Mouse (Mus musculus) liver, postnatal 0 days (tissue): ENCODE data around the gene Nxpe4. TPM values are rescaled to one million over a fixed set of nuclear protein-coding genes. Genes with fewer than 3 reads are reported as not detected.
"Not testable (repeated sequence)": the region's sequence is repeated elsewhere in the genome, so short reads cannot be mapped to it uniquely, and the experiment has no call there.

ENCODE experiments used
- ATAC-seq: fragments of 200-750 bp; cut with Nextera tagmentation; 2 replicates; pipeline ENCODE4 v1.8.0; 2017; ENCODE audit warnings: mild to moderate bottlenecking, moderate library complexity
- DNase-seq: peaks from one replicate; pipeline ENCODE4 v3.0.0-alpha.2; 2016
- H3K27ac ChIP-seq: fragments of 300-500 bp; sonication (generic); 2 replicates; pipeline ENCODE4 v1.5.1; 2014; ENCODE audit warnings: antibody characterized with exemption, moderate library complexity, mild to moderate bottlenecking, low read depth
- H3K27me3 ChIP-seq: fragments of 300-500 bp; sonication (generic); 2 replicates; pipeline ENCODE4 v1.6.1; 2014; ENCODE audit warnings: low read length, control low read depth, mixed read lengths; ENCODE audit not compliant: insufficient read depth
- H3K36me3 ChIP-seq: fragments of 300-500 bp; sonication (generic); replicated peaks from 2 replicates; pipeline ENCODE4 v1.6.1; 2014; ENCODE audit warnings: mild to moderate bottlenecking, control low read depth, low read length, moderate library complexity, mixed read lengths; ENCODE audit not compliant: insufficient read depth
- H3K4me1 ChIP-seq: fragments of 300-500 bp; sonication (generic); 2 replicates; pipeline ENCODE4 v1.6.1; 2014; ENCODE audit warnings: antibody characterized with exemption, mild to moderate bottlenecking, control low read depth; ENCODE audit not compliant: insufficient read depth
- H3K4me2 ChIP-seq: fragments of 300-500 bp; sonication (generic); 2 replicates; pipeline ENCODE4 v1.6.1; 2014; ENCODE audit warnings: low read depth, mild to moderate bottlenecking, low read length, moderate library complexity, mixed read lengths
- H3K4me3 ChIP-seq: fragments of 300-500 bp; sonication (generic); 2 replicates; pipeline ENCODE4 v1.5.1; 2014; ENCODE audit warnings: low read depth, low read length
- H3K9ac ChIP-seq: fragments of 300-500 bp; sonication (generic); replicated peaks from 2 replicates; pipeline ENCODE4 v1.6.1; 2014; ENCODE audit warnings: mild to moderate bottlenecking, moderate library complexity
- H3K9me3 ChIP-seq: fragments of 300-500 bp; sonication (generic); 2 replicates; pipeline ENCODE4 v1.6.1; 2016; ENCODE audit warnings: mild to moderate bottlenecking, control low read depth, low read length, mixed read lengths
- CTCF ChIP-seq: sonication (generic); IDR thresholded peaks from 2 replicates; pipeline ENCODE4 v1.5.1; 2016; ENCODE audit warnings: antibody characterized with exemption, low read depth
- EP300 ChIP-seq: IDR thresholded peaks from 2 replicates; pipeline ENCODE4 v1.6.1; 2016; ENCODE audit warnings: antibody characterized with exemption, low read depth, mild to moderate bottlenecking
- WGBS: fragments of 180-500 bp; shearing (Covaris S2); extraction: QIAGEN DNeasy Blood & Tissue Kit; methylation state at CpG from one replicate; pipeline ENCODE4 v1.1.7; 2014; ENCODE audit not compliant: insufficient replicate concordance; 5-methylcytosine and 5-hydroxymethylcytosine counted together
- polyA plus RNA-seq: library from polyadenylated mRNA; unstranded; fragments of >200 nt; fragmentation: Nextera tagmentation; extraction: Ambion mirVana; gene quantifications from 2 replicates; pipeline ENCODE4 v1.2.1, GENCODE M21; 2015

The Nxpe4 gene
- polyA plus RNA-seq, 1 experiment from 2014 or later: 3.3 TPM

GRCm38 (mm10) chr9:48294754-48295153 lies 132.9 kb downstream of the Nxpe4 start:
- Histone ChIP-seq H3K4me2 (no peak overlapping the region), H3K27me3 (no peaks in the 10 kb centered on the region), H3K9me3 (no peaks in the 10 kb centered on the region), H3K4me1 (no peaks in the 10 kb centered on the region), H3K9ac (no peak overlapping the region), H3K36me3 (no peaks in the 10 kb centered on the region), H3K4me3 (no peak overlapping the region), H3K27ac (no peak overlapping the region)
- ATAC-seq: no peak
- no peak for TF ChIP-seq EP300
- TF ChIP-seq CTCF: no peak
- DNase-seq: no peak
- 52% methylated on average over 2 of the region's 2 CpGs for WGBS

DNA sequence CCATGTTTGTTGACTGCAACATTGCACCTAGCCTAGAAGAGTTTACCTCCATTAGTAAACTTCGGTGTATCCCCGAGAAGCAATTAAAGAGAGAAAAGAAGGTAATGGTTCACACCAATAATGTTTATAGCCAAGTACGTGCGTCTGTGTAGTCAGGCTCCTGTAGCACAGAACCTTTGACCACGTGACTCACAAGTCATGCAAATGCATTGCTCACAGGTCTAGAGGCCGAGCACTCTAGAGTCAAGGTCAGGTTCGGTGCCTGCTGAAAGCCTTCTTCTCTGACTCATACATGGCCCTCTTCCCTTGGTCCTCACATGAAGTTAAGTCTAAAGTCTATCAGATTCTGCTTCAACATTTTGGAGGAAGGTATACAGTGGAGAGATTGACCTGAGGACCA lies 137.2 kb downstream of the Nxpe4 start:
- H3K27ac ChIP-seq: no peak overlapping the region
- no peaks in the 10 kb centered on the region for H3K36me3 ChIP-seq
- H3K9ac ChIP-seq: no peak overlapping the region
- H3K4me3 ChIP-seq: no peak overlapping the region
- H3K9me3 ChIP-seq: no peaks in the 10 kb centered on the region
- DNase-seq: no peak
- no peak overlapping the region for H3K4me2 ChIP-seq
- TF ChIP-seq CTCF (no peak), EP300 (no peak)
- no peaks in the 10 kb centered on the region for H3K4me1 ChIP-seq
- ATAC-seq: no peak
- H3K27me3 ChIP-seq: no peaks in the 10 kb centered on the region
- 75% methylated on average over 7 of the region's 7 CpGs for whole genome bisulfite sequencing

GRCm38 (mm10) chr9:48303564-48303963 lies 141.7 kb downstream of the Nxpe4 start:
- H3K27me3 ChIP-seq, H3K4me2 ChIP-seq, H3K36me3 ChIP-seq, DNase-seq, H3K4me1 ChIP-seq, H3K27ac ChIP-seq, H3K9ac ChIP-seq, H3K4me3 ChIP-seq, ATAC-seq, H3K9me3 ChIP-seq: not testable (repeated sequence)
- WGBS: 74% methylated on average over 5 of the region's 5 CpGs

DNA sequence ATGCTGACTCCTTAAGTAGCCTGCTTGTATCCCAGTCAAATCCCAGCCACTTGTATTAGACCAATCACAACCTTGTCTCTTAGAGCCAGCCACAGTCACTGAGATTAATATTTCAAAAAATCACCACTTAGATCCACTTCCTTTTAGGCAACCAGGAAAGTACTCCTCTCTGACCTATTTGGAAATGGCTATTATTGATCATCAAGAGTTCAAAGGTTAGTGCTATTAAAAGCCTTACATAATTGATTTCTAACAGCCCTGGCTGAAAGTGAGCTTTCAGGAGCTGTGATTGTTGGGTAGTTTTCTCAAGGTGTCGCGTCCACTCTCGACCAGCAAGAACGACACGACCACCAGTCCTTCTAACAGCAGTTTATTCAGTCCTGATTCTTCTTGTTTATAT lies 149.4 kb downstream of the Nxpe4 start:
- ATAC-seq (no peak), DNase-seq (no peak)
- H3K36me3 ChIP-seq: no peaks in the 10 kb centered on the region
- no peak overlapping the region for H3K27ac ChIP-seq
- TF ChIP-seq EP300: no peak
- no peak for TF ChIP-seq CTCF
- H3K4me1 ChIP-seq: no peaks in the 10 kb centered on the region
- no peak overlapping the region for H3K9ac ChIP-seq
- no peaks in the 10 kb centered on the region for H3K27me3 ChIP-seq
- 69% methylated on average over 5 of the region's 5 CpGs for WGBS
- no peaks in the 10 kb centered on the region for H3K9me3 ChIP-seq
- no peak overlapping the region for H3K4me2 ChIP-seq
- no peak overlapping the region for H3K4me3 ChIP-seq

DNA sequence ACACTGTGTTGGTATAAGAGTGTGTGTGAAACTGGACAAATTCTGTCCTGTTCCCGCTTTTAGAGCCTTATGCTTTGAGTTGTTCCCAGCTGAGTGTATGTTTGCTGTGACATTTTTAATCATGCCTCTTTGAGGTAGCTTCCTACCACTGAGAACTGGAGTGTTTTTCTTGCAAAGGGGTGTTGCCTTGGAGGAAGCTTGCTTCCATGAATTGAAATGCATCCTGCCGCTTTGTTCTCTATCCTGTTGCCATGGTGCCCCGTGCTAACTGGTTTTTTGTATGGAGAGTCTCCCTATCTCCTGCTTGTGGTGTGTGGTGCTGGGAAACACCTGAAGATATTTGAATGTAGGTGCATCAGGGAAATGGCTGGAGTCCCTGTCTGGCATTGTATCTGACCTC lies 152.4 kb downstream of the Nxpe4 start:
- Histone ChIP-seq H3K36me3 (no peaks in the 10 kb centered on the region), H3K4me2 (no peak overlapping the region), H3K27me3 (no peaks in the 10 kb centered on the region), H3K27ac (no peak overlapping the region), H3K9ac (no peak overlapping the region), H3K9me3 (no peaks in the 10 kb centered on the region), H3K4me1 (no peaks in the 10 kb centered on the region), H3K4me3 (no peak overlapping the region)
- DNase-seq (no peak), ATAC-seq (no peak)
- 59% methylated on average over 3 of the region's 3 CpGs for WGBS
- TF ChIP-seq EP300: no peak
- TF ChIP-seq CTCF: no peak

DNA sequence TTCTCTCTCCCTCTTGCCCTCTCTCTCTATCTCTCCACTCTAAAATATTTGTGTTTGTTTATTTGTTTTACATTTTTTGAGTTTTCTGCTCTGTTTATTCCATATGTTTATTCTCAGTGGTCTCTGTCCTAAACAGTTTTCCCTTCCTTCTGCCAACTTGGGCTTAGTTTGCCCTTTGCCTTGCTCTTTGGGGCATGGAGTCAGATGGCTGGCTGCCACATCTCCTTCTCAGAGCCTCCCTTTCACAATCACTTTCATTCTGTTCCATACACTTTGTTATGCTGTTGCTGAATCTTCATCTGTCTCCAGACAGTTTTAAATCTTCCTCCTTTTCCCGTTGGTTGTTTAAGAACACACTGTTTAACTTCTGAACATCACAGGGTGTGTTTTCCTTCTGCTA lies 154.0 kb downstream of the Nxpe4 start:
- ATAC-seq: no peak
- TF ChIP-seq EP300 (no peak), CTCF (no peak)

GRCm38 (mm10) chr9:48326338-48326737 lies 164.5 kb downstream of the Nxpe4 start:
- H3K9me3 ChIP-seq: no peaks in the 10 kb centered on the region
- peaks cover 47% of the 10 kb centered on the region for H3K36me3 ChIP-seq
- DNase-seq (no peak), ATAC-seq (no peak)
- H3K27ac ChIP-seq: no peak overlapping the region
- no peaks in the 10 kb centered on the region for H3K4me1 ChIP-seq
- no peak overlapping the region for H3K9ac ChIP-seq
- no peak overlapping the region for H3K4me3 ChIP-seq
- no peak overlapping the region for H3K4me2 ChIP-seq
- no peaks in the 10 kb centered on the region for H3K27me3 ChIP-seq
- WGBS: 81% methylated on average over 9 of the region's 9 CpGs
- TF ChIP-seq CTCF: no peak
- TF ChIP-seq EP300: no peak

More for the DNA sequence above, 154.0 kb downstream of the Nxpe4 start:
- H3K27me3 ChIP-seq: no peaks in the 10 kb centered on the region
- H3K4me2 ChIP-seq: no peak overlapping the region
- WGBS: 70% methylated on average over 1 of the region's 1 CpGs
- no peak overlapping the region for H3K9ac ChIP-seq
- H3K27ac ChIP-seq: no peak overlapping the region
- no peak for DNase-seq
- no peaks in the 10 kb centered on the region for H3K4me1 ChIP-seq
- 0 out of 2 replicates have a peak, but pooled peaks cover 2% of the 10 kb centered on the region for H3K36me3 ChIP-seq
- H3K4me3 ChIP-seq: no peak overlapping the region
- H3K9me3 ChIP-seq: no peaks in the 10 kb centered on the region
